Mouse (Mus musculus) layer of hippocampus, postnatal 10 days (tissue): ENCODE data around the gene Spo11. TPM values are rescaled to one million over a fixed set of nuclear protein-coding genes. Genes with fewer than 3 reads are reported as not detected.

ENCODE experiments used
- DNase-seq, 2 experiments: peaks; one replicate each; pipeline ENCODE4 v3.0.0; 2021; ENCODE audit warnings: low spot score in 2 of 2
- total RNA-seq, 2 experiments: library from RNA; stranded (reverse); gene quantifications; 2 replicates each; pipeline ENCODE4 v1.2.3; 2021

Gene Spo11
- total RNA-seq, 2 experiments from 2014 or later, result 0.09 to 0.80 TPM

DNA sequence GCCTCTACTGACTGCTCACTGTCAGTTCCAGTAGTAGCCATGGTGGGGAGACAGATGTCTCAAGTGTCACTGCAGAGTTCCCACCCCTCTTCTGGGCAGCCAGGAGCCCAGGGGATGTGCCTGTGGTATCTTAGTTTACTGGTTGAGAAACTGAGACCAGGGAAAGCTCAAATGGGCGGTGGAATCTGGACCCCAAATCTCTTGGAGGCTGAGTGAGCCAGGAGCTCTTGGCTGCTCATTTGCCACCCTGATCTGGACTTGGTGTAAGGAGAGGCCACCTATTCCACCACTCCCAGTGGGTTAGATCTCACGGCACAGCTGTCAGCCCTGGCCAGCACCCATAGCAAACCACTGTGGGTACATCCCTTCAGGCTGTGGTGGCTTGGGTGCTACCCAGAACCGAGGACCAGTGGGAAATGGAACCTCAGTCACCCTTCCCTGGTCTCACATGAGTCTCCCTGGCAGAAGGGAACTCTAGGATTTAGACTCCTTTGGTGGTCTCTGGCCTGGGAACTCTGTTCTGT is 51.1 kb downstream of the Spo11 start:
- no peak for DNase-seq

- peak in 1 of 2 experiments; percentile 8 for DNase-seq
Observed at GRCm38 (mm10) chr2:173030591-173031338, 53.3 kb downstream of the Spo11 start.

DNA sequence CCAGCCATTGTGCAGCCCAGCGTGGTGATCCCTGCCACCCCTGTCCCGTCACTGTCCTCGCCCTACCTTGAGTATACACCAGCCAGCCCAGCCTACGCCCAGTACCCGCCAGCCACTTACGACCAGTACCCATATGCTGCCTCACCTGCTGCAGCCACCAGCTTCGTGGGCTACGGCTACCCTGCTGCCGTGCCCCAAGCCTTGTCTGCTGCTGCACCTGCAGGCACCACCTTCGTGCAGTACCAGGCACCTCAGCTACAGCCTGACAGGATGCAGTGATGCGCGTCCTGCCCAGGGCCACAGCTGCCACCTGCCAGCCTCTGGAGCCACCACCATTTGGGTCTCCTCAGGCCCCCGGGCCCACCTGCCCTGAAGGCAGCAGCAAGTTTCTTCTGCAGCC is 56.0 kb downstream of the Spo11 start:
- no peak for DNase-seq

- DNase-seq, result no peak
Observed at GRCm38 (mm10) chr2:173034998-173035397, 57.5 kb downstream of the Spo11 start.

GRCm38 (mm10) chr2:173035653-173036052 is 58.2 kb downstream of the Spo11 start:
- DNase-seq, result no peak

- DNase-seq, result no peak
Observed at GRCm38 (mm10) chr2:173036055-173036454, 58.6 kb downstream of the Spo11 start.

DNA sequence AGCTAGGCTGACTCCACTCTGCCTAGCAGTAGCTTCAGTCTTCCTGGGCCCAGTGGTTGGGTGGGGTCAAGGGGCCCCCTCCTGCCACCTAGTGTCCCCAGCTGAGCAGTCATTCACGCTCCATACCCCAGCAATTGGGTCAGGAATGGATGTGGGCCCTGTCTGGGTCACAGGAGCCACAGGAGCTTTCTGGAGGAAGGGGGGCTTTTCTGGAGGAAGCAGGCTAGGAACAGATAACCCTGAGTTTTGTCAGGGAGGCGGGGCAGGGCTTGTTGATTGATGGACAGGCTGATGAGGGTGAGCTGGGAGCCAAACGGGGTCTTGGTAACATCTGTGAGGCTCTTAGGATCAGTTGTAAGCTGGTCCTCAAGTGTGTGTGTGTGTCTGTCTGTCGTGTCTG is 59.1 kb downstream of the Spo11 start:
- DNase-seq, result no peak

- DNase-seq, result no peak
Observed at GRCm38 (mm10) chr2:173037347-173037746, 59.8 kb downstream of the Spo11 start.

DNA sequence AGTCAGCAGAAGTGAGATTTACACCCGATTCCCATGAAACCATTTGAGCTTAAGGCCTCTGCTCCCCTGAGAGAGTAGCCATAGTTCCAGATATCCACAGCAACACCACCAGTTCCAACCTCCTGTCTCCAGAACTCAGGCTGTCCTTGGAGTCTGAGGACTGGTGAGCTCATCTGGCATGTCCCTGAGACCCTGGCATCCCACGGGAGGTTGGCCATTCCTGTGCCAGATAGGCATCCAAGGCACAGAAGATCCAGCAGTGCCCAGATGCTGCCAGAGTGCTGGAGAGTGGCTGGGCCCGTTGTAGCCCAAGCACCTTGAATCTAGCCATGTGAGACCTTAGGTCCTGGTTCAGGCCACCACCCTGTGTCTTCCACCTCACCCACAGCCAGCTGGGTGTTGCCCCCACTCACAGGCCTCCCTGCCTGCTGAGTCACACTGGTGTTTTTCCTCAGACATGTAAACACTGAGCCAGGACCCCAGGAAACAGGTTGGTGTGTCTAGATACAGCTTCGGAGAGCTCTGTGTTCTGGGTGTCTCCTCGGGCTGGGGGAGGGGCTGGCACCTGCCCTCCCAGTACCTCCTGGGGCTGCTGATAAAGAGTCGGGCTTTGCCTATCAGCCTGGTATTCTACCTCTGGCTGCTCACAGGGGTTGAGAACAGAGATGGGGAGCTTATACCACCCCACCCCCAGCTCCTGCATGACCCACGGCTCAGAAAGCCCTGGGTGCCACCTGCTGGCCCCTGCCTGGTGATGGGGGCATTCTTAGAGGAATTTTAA is 60.5 kb downstream of the Spo11 start:
- no peak for DNase-seq

GRCm38 (mm10) chr2:173039041-173039440 is 61.5 kb downstream of the Spo11 start:
- no peak for DNase-seq

GRCm38 (mm10) chr2:173040803-173041202 is 63.3 kb downstream of the Spo11 start:
- no peak for DNase-seq

DNA sequence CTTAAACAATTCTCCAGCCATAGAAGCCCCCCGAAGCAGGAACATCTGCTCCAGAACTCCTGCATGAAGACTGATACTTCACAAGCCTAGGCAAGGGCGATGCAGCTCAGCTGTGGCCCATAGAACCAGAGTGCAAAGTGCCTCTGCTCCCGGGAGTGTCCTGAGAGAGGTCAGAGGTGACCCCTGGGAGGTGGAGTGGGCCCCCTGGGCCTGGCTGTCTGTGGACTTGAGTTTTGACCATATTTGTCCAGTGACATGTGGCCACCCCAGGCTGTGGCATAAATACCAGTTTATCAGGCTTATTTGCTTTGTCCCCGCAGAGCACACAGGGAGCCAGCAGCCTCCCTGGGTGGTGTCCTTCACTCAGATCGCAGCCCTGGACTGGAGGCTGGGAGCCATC is 63.7 kb downstream of the Spo11 start:
- DNase-seq, result no peak

DNA sequence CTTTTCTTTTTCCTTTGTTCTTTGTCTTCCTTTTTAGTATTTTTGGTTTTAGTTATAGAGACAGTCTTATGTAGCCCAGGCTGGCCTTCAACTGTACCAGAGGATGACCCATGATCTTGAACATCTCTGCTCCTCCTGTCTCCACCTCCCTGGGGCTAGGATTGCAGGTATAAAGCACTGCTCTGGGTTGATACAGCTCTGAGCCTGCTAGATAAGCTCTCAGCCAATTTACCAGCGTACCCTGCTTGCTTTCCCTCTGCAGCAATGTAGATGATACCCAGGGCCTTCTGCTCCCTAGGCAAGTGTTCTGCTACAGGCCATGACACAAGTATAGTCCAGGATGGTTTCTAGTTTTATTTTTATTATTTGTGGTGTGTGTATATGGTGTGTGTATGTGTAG is 64.4 kb downstream of the Spo11 start:
- DNase-seq, result no peak

DNA sequence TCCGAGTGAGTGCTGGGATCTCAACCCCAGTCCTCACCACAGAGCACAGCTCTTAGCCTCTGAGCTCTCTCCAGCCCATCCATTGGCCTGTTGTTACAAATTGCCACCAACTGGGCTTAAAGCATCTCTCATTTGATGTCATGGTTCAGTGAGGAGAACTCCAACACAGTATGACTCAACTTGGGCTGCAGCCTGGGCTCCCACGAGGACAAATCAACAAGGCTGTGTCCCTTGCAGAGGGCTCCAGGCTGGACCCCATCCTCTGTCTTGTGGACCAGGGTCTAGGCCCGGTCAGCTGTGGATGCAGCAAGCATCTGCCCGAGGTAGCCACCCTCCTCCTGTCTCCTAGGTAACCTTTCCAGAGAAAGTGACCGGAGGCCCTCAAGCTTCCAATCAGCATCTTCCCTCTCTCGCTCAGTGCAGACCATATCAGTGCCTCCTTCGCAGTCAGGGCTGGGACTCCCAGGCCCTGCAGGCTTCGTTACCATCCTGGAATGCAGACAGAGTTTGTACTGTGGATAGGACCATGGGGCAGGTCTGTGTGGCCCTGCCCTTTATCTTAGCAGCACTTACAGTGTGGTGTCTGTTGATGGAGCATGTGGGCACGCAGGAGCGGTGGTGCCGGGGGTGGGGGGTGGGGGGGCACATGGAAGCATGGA is 65.1 kb downstream of the Spo11 start:
- DNase-seq, result no peak

Other genes starting within 250 kb of the Spo11 start
- 10 to 100 TPM in 1 of 2 experiments, 1 to 10 TPM in 1; 8.1 to 11.5 TPM for gene Bmp7, start 37.4 kb upstream of the Spo11 start, total RNA-seq
- gene Rae1, start 22.4 kb downstream of the Spo11 start, total RNA-seq, result 10 to 100 TPM; 75.3 to 83.2 TPM
- gene Rbm38, start 42.8 kb downstream of the Spo11 start, total RNA-seq, result 1 to 10 TPM; 4.4 to 6.3 TPM
- not detected for gene Ctcfl, start 141.8 kb downstream of the Spo11 start, total RNA-seq
- not detected for gene Pck1, start 175.3 kb downstream of the Spo11 start, total RNA-seq
- not detected for gene Zbp1, start 241.2 kb downstream of the Spo11 start, total RNA-seq